Mouse (Mus musculus) megakaryocyte-erythroid progenitor cell, adult 5-6 weeks (primary cell): Measurements from ENCODE around the gene Zg16. TPM values are rescaled to one million over a fixed set of nuclear protein-coding genes. Genes with fewer than 3 reads are reported as not detected.
A peak's percentile ranks its signal among the peaks of the same experiment; 100 is the strongest.

Source experiments
- ATAC-seq: replicated peaks from 2 replicates; pipeline ENCODE4 v1.8.0; 2016; ENCODE audit warnings: mild to moderate bottlenecking, inconsistent platforms; ENCODE audit not compliant: severe bottlenecking, poor library complexity, low FRiP score, low TSS enrichment
- total RNA-seq, 2 experiments: library from RNA; stranded (forward) in 1 of 2; stranded (reverse) in 1 of 2; fragments of 200-1000, 215-1000 nt in 1 of 2; fragments of >200 nt in 1 of 2; fragmentation: Nextera tagmentation in 1 of 2; gene quantifications; 2 replicates each; pipeline ENCODE4 v1.2.3; 2014 to 2017

The Zg16 gene
- total RNA-seq, 2 experiments from 2014 or later = 27.8 to 61.9 TPM

DNA sequence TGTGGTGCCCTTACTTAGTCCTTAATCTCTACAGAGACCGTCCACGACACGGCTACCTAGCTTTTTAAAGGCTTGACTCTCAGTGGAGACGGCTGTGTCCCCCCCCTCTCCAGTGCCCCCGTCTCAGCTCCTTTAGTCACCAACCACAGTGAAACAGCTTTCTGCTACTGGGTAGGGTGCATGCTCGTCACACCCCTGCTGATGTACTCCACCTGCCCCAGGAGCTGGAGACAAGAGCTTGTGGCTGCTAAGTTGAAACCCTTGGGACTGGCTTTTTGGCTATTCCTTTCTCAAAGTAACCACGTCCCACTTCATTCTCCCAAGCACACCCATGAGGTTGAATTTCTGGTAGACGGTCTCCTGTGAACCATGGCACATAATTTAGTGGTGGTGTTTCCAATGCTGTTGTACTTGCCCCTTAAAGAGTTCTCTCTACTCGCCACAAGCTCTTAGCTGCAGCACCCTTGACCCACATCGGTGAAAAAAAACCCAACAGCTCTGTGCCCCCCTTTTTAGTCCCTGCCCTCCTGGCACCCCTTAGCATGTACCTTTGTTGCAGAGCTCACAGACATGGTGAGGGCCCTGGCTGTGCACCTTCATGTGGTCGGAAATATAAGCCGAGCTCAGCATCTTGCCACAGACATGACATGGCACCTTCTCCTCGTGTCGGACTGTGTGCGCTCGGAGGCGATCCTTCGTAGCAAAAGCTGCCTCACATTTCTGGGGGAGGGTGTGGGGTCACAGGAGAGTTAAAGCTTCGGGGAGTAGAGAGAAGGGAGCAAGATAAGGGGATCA, 63.0 kb downstream of the Zg16 start:
- ATAC-seq = no peak

DNA sequence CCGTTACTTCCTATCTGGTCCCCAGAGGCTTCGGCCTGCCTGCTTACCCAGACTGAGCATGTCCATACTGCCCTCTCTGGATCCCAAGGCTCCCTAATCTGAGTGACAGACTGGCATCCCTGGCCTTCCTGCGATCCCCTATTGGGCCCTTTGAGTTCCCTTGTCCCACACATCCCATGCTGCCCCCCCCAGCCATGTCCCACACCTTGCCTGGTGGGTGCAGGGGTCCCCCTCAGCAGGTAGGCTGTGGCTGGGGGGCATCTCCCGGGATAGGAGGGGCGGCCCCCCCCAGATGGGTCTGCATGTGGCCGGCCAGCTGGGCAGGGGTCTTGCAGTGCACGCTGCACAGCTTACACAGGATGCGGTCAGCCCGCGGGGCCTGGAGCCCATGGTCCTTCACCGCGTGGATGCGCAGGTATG, 63.8 kb downstream of the Zg16 start:
- no peak for ATAC-seq

DNA sequence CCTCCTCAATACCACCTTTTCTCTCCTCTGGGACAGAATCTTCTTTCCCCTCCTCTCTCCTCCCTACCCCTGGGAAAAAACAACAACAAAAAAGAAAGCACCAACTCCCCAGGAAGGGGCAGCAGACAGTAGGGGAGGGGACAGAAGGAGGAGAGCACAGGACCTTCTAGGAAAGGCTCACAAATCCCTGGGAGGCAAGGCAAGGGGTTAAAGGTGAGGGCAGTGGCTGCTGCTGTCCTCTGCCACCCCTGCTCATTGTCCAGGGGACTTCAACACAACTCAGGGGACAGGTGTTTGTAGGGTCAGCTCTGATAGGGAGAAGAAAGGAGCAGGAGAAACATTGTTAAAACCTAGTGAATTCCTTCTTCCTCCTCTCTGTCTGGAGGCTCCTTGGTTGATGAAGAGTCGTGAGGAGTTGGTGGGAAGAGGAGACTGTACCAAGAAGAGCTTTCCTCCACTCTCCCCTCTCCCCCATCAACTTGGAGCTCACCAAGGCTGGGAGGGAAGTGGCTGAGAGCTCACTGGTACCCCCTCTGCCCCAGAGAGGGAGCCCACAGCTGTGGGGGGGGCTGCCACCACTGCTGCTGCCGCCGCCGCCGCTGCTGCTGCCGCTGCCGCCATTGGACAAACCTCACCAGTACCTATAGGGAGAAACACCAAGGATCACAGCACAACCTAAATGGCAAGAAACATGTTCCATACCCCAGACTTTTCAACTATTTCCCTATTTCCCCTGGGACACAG, 64.4 kb downstream of the Zg16 start:
- ATAC-seq = no peak

DNA sequence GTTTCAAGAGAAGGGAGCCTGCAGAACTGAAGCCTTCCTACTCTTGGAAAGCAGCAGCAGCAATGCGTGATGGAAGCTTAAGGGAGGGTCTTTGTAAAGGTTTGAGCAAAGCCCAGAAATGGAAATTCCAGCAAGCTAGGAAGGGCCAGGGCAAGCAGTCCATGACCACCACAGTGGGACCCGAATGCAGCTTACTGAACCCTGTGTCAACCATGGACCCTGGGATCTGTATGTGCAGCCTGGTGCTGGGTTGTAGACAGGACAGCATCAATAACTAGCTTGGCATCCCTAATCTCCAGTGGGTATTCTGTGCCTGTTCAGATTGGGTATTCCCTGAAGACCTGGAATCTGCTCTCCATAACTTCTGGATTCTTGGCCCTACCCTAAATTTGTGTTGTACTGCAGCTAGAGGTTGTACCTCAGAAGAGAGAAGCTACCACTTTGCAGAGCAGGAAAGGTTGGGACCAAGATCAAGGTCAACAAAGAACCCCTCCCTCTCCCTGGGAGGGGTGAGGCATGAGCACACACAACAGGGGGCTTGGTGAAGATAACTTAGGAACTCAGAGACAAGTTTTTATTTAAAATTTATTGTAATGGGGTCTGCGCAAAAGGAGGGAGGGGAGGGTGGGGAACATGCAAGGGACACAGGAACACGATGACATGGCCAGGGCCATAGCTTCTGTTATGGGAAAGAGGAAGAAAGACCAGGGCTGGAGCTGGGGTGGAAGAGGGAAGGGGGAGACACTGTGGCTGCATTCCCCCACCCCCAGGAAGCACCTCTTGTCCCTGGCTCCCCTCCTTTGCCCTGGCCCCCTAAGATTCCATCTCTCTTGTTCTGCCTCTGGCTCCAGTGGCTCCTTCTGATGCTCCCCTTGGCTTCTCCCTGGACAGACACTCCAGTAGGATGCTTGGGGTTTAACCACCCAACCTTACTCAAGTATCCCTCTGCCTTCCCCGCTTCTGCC, 65.3 kb downstream of the Zg16 start:
- ATAC-seq = no peak

DNA sequence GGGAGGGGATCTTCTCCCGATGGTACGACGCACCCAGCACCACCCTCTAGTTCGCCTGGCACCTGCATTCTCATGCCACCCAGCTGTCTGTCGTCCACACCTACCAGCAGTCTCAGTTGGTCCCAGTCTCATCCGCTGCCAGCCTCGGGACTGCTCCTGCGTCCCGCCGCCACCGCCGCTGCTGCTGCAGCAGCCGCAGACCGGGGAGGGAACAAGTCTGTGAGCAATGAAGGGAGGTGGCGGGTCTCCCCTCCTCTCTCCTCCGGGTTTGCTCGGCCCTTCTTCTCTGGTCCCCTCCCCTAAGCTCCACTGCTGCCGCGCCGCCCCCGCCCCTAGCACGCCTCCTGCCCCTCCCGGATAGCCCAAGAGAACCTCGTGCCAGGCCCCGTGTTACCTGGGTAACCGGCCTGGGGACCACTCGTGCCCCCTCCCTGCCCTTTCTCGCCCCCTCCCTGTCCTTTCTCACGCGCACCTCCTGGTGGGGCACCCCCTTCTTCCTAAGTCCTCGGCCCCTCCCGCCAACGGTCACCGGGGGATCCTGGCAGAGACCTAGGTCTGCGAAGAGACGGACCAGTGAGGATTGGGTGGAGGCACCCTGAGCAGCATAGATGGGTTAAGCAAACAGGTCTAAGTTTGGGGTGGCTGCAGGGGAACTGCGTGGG, 66.1 kb downstream of the Zg16 start, which contains the start of the genes Gm42742 and Prrt2:
TSS of gene Gm42742 (minus strand) at position 197 of the 662 bp plus-strand sequence.
TSS of gene Prrt2 (minus strand) at position 311 of the 662 bp plus-strand sequence.
- no peak for ATAC-seq

DNA sequence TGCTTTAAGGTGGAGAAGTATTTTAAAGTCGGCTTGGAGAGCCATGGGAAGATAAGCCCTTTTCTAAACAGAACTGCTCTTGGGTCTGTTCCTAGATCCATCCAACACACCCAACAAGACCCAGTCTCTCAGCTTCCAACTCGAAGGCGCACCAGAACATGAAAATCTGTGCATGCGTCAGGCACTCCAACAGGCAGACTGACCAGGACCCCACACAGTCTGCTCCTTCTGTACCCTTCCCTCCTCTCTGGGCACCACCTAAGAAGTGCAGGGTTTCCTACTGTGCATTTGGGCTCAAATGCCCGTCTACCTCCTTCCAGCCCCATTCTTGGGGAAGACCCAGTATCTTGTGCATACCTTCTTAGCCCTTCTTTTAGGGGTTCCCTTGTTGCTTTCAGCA, 66.6 kb downstream of the Zg16 start:
- no peak for ATAC-seq

DNA sequence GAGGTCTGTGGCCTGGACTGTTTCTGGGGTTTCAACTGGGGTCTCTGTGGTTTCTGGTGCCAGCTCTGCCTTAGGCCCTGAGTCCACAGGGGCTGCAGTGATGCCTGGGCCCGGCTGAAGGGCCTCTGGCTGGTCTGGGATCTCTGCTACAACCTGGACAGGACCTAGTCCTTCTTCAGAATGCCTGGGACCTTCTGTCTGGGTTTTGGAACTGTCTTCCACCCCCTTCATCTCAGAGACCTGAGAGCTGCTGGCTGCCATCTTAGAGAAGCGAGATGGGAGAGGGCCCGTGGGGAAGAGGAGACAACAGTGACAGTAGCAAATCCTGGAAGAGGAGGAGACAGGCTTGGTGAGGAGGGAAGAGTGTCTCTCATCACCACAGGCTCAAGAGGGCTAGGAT, 67.1 kb downstream of the Zg16 start:
- no peak for ATAC-seq

DNA sequence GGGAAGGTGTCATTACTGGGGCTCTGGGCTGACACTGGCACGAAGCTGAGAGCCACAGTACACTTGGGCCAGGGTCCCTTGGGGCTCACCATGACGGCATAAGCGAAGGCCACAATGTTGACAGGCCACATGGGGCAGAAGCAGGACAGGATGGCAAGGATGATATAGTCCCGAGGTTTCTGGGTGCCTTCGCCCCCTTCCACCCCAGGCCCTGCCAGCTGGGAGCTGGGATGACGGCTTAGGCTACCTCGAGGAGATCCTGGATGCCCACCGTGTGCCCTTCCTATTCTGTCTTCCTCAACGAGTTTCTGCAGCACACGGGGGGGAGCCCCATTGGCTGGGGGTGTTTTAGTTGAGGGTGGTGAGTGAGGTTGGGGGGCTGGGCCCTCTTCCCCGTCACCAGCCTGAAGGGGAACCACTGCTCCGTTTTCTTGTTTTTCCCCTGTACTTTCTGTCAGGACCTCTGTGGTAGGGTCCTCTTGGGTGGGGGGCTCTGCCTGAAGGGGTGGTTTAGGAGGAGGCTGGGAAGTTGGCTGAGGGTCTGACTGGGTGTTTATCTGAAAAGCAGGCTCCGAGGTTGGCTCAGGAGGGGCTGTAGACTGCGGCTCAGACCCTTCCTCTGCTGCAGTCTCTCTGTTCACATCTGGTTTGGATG, 67.7 kb downstream of the Zg16 start:
- ATAC-seq = no peak

DNA sequence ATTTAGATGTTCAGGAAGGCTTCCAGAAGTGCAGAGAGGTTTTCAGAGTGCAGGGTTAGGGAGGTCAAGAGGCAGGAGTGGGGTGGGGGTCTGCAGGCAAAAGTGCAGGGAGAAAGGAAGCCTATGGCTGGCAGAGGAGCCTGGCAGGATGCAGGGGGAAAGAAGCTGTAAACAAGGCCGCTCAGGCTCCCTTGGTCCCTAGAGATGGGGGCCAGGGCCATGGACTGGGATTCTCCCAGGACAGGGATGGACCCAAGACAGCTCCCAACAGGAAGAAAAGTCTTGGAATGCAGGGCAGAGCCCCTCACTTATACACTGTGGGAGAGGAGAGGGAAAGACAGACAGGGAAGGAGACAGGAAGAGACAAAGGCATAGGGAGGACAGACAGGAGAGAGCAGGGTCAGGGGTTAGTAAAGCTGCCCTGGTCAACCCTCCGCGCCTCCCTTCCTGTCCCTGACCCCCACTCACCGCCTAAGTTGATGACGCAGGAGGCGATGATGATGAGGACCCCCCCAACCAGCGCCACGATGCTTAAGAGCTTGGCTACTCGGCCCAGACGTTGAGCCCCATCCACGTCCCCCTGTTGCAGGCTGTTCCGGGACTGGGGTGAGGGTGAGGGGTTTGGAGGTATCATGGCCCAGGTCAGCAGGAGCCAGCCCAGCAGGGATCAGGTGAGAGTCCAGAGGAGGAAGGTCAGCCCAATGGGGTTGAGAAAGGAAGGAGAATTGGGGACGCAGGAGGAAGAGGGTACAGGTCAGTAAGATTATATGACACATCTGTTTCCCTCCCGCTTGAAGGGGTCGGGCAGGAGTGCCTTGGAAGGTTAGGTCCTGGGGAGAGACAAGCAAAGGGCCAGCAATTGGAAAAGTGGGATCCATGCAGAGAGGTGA, 68.5 kb downstream of the Zg16 start:
- no peak for ATAC-seq

DNA sequence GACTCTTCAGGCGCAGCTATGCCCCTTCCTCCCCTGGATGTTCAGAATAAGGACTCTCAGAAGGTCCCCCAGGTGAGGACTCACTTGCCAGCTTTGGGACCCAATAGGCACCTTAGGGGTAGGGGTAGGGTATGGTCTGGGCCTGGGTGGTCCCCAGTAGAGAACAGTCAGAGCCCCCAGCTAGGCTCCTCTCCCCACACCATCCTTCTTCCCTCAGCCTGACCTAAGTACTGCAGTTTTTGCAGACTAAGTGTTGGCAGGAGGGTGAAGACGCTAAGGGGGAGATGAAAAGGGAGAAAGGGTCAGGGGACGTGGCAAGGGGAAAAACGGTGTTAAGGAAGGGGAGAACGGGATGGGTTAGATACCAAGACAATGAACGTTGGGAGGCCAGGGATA, 69.2 kb downstream of the Zg16 start:
- ATAC-seq = no peak

DNA sequence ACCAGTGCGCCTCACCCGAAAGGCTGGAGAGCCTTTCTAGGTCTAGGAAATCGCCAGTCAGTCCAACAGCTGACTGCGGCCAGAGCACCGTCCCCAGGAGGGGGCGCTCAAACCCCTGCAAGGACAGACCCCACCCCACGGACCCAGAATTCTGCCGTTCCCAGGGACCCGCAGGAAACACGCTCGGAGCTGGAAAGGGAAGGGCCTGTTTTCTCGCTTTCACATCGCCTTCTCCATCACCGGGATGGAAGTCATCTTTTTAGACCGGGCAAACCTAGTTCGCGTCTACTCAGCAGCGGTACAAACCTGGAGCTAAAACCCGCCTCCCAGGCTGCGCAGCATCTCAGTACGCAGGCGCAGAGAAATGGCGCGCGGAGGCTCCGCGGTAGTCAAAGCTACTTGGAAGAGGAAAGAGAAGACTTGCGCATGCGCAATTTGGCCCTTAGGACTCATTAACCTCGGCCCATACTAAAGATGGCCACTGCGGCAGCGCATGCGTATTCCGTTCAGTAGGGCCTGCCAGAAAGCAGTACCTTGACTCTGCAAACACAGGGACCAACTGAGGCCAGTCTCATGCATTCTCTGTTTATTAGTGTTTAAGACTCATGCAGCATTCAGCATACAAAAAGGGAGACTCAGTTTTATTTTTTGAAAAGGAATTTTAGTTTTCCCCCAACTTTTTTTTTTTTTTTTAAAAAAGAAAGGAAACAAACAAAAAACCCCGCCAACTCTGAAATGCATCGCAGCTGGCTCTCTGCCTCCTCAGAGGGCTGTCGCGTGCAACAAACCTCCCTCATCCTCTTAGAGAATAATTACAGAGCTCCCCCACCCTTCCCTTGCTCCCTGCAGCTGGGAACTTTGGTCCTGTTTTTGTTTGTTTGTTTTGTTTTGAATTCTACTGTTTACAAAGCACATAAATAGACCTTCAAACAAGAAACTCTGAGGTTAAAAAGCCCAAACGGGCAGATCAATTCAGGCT, 69.9 kb downstream of the Zg16 start, which contains the start of gene Pagr1a:
TSS of gene Pagr1a (minus strand) at position 382 of the 979 bp plus-strand sequence.
- ATAC-seq = peak; percentile 60

DNA sequence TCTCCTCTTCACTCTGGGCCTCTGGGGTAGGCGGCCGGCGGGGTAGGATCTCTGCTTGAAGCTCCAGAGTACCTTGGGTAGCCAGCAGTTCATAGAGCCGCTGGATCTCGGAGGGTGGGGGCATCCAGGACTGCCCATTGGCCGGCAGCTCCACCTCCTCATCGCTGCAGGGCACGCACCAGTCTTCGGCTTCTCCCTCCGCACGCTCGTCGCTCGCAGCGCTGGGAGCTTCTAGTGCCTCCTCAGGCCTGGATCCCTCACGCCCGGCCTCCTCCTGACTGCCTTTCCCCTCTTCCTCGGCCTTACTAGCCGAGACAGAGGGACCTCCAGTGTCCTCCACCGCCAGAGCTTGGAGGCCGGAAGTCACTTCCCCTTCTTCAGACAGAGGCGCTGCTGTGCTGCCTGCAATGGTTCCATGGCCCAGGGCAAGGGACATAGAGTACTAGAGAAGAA, 70.6 kb downstream of the Zg16 start:
- peak; percentile 36 for ATAC-seq

DNA sequence TGATC, 70.8 kb downstream of the Zg16 start, which contains the start of gene Pagr1b:
TSS of gene Pagr1b (minus strand) at position 4 of the 5 bp plus-strand sequence.
- no peak for ATAC-seq

DNA sequence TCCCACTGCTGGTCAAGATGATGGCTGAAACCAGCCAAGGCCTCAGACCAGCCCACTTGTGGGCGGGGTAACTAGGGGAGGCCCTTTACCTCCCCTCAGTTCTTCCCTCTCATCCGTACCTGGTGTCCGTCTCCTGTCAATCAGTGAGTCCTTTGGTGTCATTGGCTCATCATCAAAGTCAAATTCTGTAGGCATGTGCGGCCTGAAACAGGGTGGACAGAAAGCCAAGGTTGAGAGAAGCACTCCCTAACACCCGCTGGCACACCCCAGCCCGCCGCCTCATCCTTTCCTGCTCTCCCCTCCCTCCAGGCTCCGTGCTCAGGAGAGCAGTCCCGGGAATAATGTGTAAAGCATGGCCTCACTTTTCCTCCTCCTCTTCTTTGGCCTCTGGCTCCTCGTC, 71.0 kb downstream of the Zg16 start:
- 0 out of 2 replicates have a peak, but pooled peaks have one; percentile 2 for ATAC-seq

DNA sequence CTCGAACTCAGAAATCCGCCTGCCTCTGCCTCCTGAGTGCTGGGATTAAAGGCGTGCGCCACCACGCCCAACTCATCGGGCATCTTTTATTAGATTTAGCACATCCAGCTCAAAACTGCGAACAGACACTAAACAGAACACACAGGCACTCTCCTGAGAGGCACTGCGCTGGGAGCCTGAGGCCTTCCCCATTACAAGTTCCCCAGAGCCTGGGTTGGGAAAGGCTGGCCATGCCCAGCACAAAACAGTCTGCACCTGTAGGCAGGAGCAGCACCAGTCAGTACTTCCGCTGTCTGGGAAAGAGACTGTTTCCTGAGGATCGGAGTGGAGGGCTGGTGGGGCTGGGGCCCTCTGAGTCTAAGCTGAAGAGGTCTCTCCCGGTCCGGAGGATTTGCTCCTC, 72.1 kb downstream of the Zg16 start:
- no peak for ATAC-seq

DNA sequence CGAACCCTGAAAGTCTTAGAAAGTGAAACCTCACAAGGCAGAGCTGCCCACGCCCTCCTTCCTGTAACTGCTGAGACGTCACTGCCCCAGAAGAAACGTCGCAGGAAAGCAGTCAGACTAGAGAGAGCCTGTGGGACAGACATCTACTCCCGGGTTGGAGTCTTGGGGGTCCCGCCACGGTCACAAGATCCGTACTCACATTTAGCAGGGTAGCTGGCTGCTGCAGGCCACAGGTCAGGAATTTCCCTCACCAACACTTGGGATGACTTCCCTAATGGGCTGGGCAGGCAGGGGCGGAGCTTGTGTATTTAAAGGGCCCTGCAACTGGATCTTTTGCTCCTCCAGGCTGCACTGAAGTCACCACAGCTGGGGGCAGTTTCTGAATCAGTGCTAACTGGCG, 72.8 kb downstream of the Zg16 start, which contains the start of gene Mvp:
TSS of gene Mvp (minus strand) at position 302 of the 400 bp plus-strand sequence.
- peak; percentile 30; the same call in 1 of the 2 replicates for ATAC-seq

DNA sequence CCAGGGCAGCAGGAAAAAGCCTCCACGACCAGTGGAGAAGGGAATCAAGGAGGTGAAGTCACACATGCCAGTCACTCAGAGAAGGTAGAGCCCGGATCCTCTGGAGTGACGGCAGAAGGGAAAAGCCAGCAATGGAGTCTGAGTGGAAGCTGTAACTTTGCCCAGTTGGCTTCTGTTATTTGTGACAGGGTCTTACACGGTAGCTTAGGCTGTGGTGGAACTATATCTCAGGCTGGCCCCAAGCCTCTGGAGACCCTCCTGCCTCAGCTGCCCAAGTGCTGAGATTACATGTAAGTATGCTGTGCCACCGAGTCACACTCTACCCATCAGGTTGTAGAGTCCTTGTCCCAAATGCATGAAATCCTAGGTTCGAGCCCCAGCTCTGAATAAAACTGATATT, 73.7 kb downstream of the Zg16 start:
- no peak for ATAC-seq
